Mouse (Mus musculus) bone marrow macrophage, adult 2 months (primary cell): ENCODE results near the gene Dnah8.

Source experiments
- CTCF ChIP-seq: IDR thresholded peaks from 2 replicates; pipeline ENCODE4 v1.5.1; 2012; ENCODE audit warnings: low read depth, mild to moderate bottlenecking, low read length, moderate library complexity
- POLR2A ChIP-seq: IDR thresholded peaks from 2 replicates; pipeline ENCODE4 v1.6.1; 2012; ENCODE audit warnings: mild to moderate bottlenecking, low read depth, low read length, borderline replicate concordance

- TF ChIP-seq CTCF (no peak), POLR2A (no peak)
Observed at GRCm38 (mm10) chr17:30844321-30844791, 220.2 kb downstream of the Dnah8 start.
